Mouse (Mus musculus): Measurements from ENCODE around the gene Miga2.

The Miga2 gene

DNA sequence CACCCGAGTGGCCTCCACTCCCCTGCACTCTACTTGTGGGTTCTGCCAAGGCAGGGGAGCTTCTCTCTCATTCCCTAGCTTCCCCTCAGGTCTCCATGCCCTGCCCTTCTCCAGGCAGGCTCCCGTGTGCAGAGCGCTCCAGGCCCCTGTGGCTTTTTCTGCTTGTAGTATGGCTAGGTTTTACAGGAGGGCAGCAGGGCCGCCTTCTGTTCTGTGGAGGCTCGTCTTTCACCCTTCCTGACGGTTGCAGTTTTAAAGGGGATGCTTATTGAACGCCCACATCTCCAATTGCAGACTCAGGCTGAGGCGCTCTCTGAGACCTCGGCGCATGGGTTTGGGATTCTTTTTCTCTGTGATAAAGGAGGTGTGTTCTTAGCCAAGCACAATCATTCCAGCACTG lies 55.1 kb downstream of the Miga2 start:
- no peak for DNase-seq (ENCODE audit: low read depth, low spot score)

DNA sequence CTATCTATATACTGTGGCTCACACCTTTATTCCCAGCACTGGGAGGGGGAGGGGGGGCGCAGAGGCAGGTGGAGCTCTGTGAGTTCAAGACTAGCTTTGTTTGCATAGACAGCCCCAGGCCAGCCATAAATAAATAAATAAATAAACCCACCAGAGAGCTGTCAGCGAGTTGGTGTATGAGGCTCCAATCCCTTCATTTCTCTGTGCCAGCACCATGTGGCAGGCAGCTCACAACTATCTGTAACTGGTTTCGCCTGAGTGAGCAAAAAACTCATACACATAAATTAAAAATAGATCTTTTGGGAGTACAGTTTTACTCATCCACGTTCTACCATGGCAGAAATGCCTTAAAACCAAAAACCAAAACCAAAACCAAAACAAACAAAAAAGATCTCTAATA lies 57.4 kb downstream of the Miga2 start:
- DNase-seq (ENCODE audit: low read depth, low spot score), result no peak

DNA sequence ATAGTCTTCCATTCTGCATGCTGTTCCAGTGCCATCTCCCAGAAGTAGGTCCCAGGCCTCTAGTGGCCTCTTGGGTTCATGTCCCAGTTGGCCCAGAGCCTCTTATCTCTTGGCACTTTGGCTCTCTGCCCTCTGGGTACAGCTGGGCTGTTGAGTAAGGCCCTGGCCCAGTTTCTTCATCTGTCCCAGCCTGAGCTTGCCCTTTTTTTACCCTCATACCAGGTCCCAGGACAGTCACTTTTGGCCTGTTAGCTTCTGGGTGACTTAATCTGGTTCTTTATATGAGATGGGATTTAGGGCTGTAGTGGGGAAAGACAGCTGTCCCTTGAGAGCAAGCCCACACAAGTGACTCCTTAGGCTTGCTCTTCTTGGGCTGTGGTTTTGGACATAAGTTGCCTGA lies 65.1 kb downstream of the Miga2 start:
- no peak for DNase-seq (ENCODE audit: low read depth, low spot score)
